Mouse (Mus musculus): ENCODE results near the gene Trp53bp2.

Gene Trp53bp2

DNA sequence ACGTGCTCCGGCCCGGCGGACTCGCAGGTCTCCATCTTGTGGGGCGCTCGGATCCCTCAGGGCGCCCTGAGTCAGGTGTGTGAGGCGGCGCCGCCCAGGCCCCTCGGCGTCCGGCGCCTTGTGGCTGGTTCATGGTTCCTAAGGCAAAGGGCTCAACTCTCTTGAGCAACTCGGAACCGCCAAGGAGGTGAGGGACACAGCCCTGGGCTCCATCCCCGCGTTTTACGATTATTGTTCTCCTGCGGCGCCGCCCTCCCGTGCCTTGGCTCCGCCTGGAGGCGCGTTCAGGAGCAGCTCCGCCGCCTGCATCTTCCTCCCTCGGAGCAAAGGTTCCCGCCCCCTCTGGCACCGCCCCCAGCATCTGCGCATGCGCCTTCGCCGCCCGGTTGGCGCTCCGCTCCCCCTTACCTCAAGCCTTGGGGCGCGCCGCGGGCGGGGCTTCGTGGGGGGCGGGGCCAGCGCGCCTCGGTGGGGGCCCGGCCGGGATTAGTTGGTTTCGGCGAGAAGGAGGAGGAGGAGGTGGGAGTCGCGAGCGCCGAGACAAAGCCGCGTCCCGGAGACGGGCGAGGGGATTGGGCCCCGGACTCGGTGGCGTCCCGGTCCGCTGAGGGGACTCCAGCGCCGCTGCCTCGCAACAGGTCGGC lies at the start of gene Trp53bp2:
Gene Trp53bp2, plus strand, starts transcription at position 489 of the 644 bp plus-strand sequence.
- peak; percentile 95 for DNase-seq (ENCODE audit: low spot score)

DNA sequence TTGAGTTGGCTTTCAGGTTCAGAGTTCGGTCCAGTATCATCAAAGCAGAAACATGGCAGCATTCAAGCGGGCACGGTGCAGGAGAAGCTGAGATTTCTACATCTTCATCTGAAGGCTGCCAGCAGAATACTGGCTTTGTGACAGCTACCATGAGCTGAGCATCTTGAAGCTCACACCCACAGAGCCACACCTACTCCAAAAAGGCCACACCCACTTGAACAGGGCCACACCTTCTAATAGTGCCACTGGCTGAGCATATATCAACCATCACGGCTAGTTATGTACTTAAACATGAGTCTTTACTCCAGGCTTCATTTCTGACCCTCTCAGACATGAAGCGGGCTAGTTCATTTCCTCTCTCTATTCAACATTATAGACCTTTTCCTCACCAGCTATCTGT lies 46.3 kb upstream of the Trp53bp2 start:
- no peak for DNase-seq (ENCODE audit: low spot score)

DNA sequence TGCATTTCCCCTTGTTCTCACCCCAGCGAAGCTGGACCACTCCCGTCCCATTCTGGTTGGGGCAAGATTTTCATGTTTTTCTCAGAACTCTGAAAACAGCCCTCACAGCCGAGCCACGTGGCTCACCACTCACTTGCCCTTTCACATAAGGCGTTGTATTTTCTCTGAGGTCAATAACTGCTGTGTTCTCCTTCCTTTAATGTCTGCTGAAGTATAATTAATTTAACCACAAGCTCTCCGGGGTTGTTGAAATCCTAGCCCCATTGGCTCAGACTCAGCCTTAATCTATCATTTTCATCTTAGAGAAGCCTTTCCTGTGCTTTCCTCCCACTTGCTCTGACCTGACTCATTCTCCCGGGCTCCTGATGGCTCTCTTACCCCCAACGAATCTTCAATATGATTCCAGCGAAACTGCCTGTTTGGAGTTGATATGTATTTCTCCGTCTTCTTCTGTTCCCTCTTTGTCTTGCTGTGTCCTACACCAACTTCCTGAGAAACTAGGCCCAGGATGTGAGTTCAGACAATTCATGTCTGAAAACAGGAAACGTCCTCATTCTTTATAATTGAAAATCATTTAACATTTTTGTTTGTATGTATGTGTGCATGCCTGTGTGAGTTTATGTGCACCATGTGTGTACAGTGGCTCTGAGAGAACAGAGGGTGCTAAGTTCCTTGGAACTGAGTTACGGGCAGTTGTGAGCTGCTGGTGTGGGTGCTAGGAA lies 45.1 kb upstream of the Trp53bp2 start:
- DNase-seq (ENCODE audit: low spot score): no peak

DNA sequence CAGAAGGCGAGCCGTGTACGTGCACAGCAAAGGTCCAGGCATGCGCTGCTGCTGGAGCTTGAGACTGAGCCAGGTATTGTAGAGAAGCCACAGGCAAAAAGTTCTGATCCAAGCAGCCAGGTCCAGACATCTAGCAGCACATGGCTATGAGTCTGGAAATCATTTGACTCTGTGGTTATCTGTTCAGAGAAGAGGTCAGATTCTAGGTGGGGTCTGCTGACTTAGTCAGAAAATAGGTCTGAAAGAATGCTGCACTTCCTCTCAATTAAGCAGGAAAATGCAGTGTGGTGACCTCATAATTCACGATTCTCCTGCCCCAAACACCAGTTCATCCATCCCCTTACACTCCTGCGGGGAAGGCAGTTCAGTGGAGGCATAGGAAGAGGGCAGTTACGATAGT lies 40.7 kb upstream of the Trp53bp2 start:
- DNase-seq (ENCODE audit: low spot score): no peak

DNA sequence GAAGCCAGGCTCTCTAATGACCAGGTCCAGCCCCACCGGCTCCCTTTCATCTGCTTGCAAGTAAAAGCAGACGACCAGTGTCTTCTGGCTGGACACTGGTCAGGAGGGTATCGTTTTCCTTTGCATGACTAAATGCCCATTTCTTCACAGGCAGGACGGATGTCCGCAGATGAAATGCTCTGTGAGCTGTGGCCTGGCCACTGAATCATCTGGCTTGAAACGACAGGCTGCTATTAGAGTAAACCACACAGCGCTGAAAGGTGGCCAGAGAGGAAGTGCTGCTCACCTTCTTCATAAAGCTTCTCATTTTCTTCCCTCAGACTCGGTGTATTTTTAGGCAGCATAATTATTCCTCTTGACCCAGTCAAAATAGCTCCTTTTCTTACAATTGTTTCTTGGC lies 40.2 kb upstream of the Trp53bp2 start:
- DNase-seq (ENCODE audit: low spot score): no peak

DNA sequence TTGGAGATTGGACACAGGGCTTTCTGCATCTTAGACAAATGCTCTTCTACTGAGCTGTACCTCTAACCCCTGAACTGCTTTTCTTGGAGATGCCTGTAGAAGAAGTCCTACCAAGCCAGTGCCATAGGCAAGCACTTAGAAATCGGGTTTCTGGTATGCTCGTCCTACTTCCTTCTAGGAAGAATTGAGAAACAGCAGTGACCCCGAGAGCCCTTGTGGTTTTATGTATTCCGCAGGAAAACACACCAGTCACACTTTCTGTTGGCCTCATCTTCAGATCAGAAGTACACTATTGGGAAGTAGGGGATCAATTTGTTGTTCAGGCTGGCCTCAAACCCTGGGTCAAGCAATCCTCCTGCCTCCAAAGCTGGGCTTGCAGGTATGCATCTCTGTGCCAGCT lies 39.5 kb upstream of the Trp53bp2 start:
- DNase-seq (ENCODE audit: low spot score): no peak

DNA sequence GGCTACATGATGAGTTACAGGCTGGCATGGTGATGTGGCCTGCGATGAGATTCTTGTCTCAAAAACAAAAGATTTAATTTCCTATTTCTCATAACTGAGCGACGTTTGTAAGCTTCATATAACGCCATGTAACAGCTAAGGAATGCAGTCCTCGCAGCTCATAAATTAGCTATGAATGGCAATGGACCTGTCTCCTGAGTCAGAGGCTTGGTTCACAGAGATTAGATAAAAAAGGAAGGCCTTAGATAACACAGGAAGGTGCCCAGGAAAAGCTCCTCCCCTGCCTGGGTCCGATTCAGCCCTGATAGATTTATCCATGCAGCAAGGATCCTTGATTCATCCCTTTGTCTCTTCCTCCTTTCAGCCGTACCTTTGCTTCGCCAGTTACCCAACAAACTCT lies 37.1 kb upstream of the Trp53bp2 start:
- DNase-seq (ENCODE audit: low spot score): no peak

DNA sequence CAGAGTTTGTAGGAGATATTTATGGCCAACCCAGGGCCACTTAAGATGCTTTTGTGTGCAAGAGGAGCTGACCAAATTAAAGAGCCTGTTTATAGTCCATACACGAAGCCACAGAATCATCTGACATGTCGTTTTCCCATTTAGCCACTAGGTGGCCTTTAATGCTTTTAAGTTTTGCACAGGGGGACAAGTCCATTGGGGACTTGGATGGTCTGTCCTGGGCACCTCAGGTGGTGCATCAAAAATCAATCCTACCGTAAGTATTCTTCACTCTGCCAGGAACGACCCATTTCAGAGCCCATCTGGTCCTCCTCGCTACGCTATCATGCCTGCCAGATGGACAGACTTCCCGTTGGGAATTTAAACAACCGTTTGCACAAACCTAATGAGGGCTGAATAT lies 32.8 kb upstream of the Trp53bp2 start:
- DNase-seq (ENCODE audit: low spot score): no peak

DNA sequence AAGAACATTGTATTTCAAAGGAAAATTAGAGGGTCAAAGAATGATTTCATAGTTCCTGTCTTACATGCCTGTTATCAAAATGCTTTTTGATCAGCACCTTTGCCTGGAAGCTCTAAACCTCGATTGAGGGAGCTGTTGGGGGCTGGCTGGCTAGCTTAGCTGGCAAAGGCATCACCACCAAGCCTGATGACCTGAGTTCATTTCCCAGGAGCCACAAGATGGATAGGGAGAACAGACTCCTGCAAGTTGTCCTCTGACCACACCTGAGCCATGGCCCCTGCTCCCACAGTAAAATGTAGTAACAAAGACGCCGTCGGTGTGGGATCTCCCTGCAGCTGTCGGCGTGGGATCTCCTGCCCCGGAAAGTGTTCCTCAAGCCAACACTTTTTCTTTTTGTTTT lies 32.1 kb upstream of the Trp53bp2 start:
- DNase-seq (ENCODE audit: low spot score): no peak

DNA sequence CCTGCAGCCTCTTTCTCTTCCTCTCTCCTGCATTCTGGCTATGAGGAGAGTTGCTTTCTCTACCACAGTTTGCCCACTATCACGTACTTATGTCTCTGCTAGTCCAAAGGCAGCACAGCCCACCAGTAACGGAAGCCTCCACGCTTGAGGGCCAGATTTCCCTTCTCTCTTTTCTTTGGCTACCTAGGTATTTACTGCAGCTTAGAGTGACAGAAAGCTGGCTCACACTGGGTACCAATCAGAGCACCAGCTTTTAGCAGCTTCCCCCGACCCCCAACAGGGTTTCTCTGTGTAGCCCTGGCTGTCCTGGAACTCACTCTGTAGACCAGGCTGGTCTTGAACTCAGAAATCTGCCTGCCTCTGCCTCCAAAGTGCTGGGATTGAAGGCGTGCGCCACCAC lies 31.5 kb upstream of the Trp53bp2 start:
- DNase-seq (ENCODE audit: low spot score): no peak

DNA sequence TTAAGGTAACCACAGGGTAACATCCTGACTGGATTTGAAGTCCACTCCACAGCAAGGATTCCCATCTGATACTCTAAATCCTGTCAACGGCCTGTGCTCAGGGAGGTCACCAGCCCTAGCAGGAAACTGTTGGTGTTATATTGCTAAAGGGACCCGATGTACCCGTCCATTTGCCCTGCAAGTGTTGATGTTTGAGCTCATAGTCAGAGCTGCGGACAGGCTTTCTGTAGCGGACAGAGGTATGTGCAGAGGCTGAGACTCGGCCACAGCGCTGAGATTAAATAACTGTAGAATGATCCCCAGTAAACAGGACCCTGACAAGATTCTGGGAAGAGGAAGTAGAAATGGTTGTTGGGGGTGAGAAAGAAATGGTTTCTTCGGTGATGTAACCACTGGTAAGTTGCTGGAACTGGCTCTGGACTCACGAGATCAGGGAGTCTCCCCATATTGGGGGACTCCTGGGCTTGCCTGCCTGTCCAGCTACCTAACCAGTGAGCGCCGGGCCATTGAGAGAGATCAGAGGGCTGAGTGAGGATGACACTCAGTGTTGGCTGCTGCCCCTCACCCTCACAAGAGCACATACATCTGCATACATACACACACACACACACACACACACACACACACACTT lies 30.7 kb upstream of the Trp53bp2 start:
- no peak for DNase-seq (ENCODE audit: low spot score)

DNA sequence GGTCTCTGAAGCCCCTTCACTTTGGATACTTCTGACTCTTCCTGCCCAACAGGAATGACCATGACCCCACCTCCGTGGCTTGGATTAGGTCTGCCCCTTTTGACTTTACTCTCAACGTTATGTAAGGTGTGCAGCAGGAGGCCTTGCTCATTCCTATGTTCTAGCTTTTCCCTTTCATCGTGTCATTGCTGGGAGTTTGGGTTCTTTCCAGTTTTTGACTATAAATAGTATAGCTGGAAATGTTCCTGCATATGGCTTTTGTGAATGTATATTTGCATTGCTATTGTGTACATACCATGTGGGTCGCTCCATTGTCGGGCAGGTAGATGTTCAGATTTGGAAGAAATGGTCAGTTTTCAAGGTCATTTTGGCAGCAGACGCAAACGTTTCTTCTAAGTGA lies 30.1 kb upstream of the Trp53bp2 start:
- DNase-seq (ENCODE audit: low spot score): no peak

DNA sequence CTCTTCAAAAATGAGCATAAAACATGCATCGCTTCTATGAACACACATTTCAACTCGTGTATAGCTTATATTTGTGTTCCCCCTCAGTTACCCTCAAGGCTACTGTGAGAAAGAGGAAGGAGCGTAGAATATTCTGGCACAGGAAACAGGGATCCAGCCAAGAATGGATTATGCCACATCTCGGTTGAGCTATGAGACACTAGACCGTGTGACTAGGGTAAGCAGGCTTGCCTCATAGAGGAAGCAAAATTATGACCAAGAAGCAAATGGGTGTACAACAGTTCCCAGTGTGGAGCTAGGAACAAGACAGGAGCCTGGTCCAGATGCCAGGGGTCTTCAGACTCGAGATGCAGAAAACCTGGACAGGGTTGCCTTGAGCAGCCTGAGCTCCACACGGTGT lies 28.3 kb upstream of the Trp53bp2 start:
- no peak for DNase-seq (ENCODE audit: low spot score)

DNA sequence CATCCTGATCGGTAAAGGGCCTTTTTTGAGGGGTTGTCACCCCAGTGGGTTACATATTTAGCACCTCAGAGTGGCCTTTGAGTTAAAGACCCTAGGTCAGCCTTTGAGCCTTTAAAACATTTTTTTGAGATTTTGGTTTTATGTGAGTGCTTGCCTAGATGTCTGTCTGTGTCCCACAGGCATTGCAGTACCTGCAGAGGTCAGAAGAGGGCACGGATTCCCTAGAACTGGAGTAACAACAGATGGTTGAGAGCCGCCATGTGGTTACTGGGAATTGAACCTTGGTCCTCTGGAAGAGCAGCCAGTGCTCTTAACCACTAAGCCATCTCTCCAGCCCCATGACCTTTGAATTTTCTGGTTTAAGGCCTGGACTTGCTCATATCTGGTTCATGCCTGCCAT lies 27.6 kb upstream of the Trp53bp2 start:
- DNase-seq (ENCODE audit: low spot score): no peak

DNA sequence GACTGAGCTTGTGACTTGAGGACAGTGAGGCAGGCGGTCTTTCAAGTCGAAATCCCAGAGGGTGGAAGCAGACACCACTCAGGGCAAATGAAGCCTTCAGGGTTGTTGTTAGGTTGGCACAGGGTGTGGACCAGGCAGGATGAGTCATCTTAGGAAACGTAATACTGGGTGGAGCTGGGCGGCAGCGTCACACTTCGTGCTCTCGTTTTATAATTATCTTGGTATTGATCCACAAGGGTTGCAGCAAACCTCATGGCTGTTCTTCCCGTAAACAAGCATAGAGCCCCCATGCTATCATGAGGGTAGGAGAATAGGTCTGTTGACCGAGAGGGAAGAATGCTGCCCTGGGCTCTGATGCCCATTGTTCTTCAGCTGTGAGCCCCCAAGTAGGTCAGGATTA lies 25.9 kb upstream of the Trp53bp2 start:
- no peak for DNase-seq (ENCODE audit: low spot score)

DNA sequence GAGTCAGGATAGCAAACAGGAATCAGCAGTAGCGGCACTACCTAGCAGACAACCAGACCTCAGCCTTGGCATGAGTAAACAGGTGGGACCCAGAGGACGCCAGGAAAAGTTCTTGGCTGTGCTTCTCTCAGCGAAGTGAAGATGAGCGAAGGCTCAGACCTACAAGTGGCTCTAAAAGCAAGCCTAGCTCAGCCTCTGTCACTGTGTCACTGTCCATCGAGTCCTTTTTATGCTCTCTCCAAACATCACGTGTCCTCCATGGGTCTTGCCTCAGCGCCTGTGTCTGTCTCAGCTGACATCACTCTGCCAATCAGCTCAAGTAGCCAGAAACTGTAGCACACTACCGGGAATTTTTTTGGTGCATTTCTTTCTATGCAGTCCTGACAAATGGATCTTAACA lies 22.5 kb upstream of the Trp53bp2 start:
- DNase-seq (ENCODE audit: low spot score): no peak

DNA sequence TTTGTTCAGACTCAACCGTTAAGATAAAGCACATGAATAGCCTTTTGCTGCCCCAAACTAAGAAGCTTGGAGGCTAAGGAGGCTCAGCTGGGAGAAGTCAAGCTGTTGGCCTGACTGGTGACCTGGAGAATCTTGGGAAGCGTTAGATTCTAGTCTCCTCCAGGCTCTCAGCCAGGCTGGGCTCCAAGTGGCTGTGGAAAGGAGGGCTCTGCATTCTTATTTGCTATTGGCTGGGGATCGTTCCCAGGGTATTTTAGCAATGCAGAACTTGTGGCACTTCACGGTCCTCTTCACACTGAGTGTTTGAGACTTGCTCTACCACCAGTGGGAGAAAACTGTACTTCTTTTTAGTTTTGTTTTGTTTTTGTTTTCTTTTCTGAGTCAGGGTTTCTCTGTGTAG lies 20.2 kb upstream of the Trp53bp2 start:
- DNase-seq (ENCODE audit: low spot score): no peak

DNA sequence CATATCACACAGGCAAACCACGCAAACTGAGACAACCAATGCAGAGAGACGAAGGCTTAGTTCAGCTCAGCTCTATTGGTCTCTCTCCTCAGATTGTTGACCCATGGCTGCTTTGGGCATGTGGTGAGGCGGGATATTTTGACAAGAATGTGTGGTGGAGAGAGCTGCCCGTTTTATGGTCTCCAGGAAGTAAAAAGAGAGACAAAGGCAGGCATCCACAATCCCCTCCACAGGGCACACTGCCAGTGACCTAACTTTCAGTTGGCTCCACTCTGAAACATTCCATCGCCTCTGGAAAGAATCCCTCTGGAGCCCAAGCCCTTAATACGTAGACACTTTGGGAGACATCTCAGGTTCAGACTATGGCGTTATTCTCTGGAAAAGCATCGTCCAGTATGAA lies 10.8 kb upstream of the Trp53bp2 start:
- DNase-seq (ENCODE audit: low spot score): no peak

DNA sequence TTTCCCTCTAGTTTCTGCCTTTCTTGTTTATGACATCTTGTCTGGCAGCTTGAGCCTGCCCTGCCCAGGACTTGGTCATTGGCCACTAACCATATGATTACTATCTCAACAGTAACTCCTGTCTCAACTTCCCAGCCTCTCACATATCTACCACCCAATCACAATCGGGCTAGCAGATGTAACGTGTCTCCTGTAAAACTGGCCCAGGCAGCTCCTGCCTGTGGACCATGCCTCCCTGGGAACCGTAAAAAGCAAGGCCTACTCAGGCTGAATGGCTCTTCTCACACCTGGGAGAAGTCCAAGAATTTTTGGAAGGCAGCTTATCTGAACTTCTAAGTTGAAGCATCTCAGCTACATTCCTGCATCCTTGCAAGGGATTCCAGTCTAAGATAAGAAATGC lies 10.2 kb upstream of the Trp53bp2 start:
- no peak for DNase-seq (ENCODE audit: low spot score)

DNA sequence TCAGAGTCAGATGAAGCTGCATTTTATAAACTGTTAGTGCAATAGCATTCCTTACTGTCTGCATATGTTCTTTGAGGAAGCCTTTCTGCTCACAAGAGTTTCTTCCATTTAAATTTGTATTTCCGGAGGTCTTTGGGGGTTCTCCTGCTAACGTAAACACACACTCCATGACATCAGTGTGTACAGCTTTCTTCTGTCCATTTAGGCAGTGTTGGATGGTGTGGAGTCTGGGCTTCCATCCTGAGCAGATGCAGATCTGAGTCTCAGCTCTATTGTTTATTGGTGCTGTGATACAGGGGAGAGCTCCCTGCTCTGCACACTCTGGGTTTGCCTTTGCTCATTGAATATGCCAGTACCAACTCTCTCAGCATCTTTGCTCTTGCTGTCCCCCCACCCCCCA lies 9.8 kb upstream of the Trp53bp2 start:
- DNase-seq (ENCODE audit: low spot score): no peak

DNA sequence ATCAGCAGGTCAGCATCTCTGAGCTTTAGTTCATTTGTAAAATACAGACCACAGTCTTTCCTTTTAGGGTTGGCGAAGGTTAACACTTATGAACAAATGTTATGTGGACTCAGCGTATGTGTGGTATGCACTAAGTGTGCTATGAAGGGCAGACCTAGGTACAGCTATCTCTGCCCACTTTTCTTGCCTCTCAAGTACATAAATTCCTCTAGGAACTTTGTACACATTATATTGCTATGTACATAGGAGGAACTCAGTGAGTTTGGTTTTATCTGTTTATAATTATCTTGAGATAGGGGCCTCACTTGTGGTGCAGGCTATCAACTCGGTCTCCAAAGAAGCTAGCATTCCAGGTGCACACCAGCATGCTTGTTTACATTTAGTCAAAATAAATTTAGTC lies 9.1 kb upstream of the Trp53bp2 start:
- no peak for DNase-seq (ENCODE audit: low spot score)

DNA sequence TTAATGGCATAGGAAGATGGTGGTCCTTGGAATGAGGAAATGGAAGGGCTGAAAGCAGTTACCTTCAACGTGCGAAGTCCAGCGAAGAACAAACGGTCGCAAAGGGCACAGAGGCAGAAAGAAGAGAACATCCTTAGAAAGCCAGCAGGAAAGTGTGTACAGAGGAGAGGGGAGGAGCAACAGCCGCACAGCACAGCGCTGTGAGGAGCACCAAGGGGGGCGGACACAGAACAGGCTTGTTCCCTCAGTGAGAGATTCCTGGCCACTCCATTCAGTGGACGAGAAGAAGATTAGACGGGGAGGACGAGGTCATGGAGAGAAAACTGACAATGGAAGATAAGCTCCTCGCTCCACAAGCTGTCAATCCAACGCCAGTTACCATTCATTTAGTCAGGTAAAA lies 5.9 kb upstream of the Trp53bp2 start:
- no peak for DNase-seq (ENCODE audit: low spot score)

DNA sequence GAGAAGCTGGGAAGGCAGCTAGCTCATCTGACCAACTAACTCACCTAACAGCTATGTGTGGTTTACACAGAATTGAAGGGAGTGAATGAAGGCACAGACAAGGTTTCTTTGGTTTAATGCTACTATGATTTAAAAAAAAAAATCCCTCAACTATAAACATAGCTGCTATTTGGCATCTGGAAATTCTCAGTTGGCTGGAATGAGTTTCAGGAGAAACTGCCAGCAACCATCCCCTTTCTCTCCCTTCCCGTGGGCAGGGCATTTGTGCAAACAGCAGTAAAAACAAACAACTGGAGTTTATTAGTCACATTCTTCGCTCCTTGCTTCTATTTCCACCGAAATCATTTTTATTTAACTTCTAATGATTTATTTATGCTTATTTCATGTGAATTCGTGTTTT lies 2.4 kb upstream of the Trp53bp2 start:
- no peak for DNase-seq (ENCODE audit: low spot score)

DNA sequence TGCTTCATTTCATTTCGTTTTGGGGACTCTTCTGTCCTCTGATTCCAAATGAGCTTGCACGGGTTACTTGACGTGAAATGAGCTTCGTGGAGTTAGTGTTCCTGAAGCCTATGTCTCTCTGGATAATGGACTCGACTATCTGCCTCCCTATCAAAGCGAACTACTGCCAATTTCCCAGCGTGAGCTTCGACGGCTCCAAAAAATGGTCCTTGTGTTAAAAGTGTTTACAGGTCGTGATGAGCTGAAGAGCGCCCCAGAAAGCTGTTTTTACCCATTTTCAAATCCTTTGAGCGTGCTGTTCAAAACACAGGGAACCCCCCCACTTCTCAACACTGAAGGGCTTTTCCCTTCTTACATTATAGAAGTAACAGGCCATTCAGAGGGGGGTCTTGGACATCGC lies 729 bp upstream of the Trp53bp2 start:
- DNase-seq (ENCODE audit: low spot score): peak; percentile 10
